Mouse (Mus musculus): Measurements from ENCODE around the gene Cux1. TPM values are rescaled to one million over a fixed set of nuclear protein-coding genes. Genes with fewer than 3 reads are reported as not detected.

Cux1 gene
- polyA plus RNA-seq, 1 experiment from 2014 or later: 163 TPM

DNA sequence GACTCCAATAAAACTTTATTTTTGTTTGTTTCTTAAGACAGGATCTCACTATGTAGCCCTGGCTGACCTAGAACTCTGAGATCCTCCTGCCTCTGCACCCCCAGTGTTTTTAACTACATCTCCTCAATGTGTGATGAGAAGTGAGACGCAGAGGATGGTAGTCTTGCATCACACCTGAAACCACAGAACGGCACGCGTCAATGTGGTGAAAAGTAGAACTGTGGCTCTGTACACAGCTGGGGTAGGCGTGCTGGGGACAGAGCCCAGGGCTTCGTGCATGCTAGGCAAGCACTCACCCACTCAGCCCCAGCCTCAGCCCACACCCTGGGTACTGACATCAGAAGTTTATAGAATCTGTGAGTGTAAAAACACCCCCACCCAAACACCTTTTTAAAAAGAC, 107.4 kb downstream of the Cux1 start:
- Histone ChIP-seq H3K4me2 (ENCODE audit: low read depth, low read length, severe bottlenecking) (no peak overlapping the region), H3K36me3 (ENCODE audit: control insufficient read depth, insufficient read depth, low read length) (no peaks in the 10 kb centered on the region), H3K9me3 (ENCODE audit: control insufficient read depth, low read length) (no peaks in the 10 kb centered on the region), H3K27me3 (ENCODE audit: control insufficient read depth, insufficient read depth, low read length) (no peaks in the 10 kb centered on the region), H3K27ac (ENCODE audit: low read depth, low read length) (no peak overlapping the region), H3K9ac (ENCODE audit: low read length) (no peak overlapping the region), H3K4me3 (ENCODE audit: low read depth, low read length) (no peak overlapping the region), H3K4me1 (replicated peaks; ENCODE audit: control insufficient read depth, insufficient read depth, low read length) (no peaks in the 10 kb centered on the region)
- 94% methylated on average over 6 of the region's 6 CpGs for WGBS
- ATAC-seq (replicated peaks; ENCODE audit: low FRiP score) (no peak), DNase-seq (ENCODE audit: low spot score) (no peak)

DNA sequence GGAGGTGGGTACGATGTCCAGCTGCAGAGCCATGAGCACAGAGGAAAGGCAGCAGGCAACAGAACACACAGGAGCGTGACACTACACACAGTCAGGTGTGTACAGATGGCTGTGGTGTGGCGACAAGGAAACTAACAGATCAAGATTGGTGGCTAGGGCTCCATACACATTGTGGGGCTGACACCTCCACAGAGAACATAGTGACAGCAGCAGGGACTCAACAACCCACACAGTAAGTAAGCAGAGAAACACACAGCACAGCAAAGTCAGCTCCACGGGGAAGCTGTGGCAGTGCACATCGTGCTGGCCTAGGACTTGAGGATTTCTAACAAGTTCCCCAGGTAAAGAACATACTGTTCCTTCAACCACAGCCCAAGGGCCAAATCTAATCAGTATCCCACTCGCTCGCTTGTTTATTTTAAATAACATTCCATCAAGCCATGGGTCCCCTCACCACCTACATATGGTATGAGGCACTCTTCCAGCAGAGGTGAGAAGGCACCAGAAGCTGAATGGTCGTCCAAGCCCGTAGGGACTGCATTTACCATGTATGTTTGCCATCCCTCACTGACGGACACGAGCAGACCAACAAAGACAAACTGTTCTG, 108.3 kb downstream of the Cux1 start:
- no peak overlapping the region for H3K27ac ChIP-seq (ENCODE audit: low read depth, low read length)
- no peak overlapping the region for H3K4me3 ChIP-seq (ENCODE audit: low read depth, low read length)
- no peak for ATAC-seq (replicated peaks; ENCODE audit: low FRiP score)

DNA sequence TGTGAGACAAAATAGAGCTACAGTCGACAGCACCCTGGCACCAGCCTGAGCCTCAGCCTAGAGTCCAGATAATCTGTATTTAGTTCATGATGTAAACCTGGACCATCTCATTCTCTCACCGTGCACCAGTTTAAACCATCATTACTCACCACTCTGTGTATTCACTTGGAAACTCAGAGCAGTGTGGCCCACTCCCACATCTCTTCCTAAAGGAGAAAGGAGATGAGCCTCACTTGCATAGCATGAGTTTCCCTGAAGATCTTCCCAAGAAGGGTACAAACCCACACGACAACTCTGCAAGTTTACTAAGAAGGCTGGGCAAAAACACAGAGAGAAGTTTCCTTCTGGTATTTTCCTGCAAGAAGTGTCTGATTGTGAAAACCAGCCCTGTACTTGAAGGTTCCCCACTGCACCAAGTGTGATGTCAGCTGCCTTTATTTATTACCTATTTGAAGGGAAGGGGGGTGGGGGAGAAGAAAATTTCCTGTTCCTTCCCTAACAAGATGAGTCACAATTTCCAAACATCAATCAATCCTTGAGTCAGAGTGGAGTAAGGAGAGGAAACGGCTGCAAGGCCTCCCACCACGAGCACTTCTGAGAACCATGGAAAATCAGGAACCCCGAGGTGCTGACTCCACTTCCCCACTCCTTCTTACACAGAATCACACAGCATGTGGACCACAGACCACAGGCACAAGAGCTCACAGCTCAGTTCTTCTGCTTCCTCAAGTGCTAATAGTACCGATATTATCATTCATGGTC, 109.0 kb downstream of the Cux1 start:
- Histone ChIP-seq H3K4me3 (ENCODE audit: low read depth, low read length) (no peak overlapping the region), H3K27ac (ENCODE audit: low read depth, low read length) (no peak overlapping the region), H3K9me3 (ENCODE audit: control insufficient read depth, low read length) (no peaks in the 10 kb centered on the region), H3K9ac (ENCODE audit: low read length) (no peak overlapping the region), H3K36me3 (ENCODE audit: control insufficient read depth, insufficient read depth, low read length) (no peaks in the 10 kb centered on the region), H3K4me1 (replicated peaks; ENCODE audit: control insufficient read depth, insufficient read depth, low read length) (no peaks in the 10 kb centered on the region), H3K27me3 (ENCODE audit: control insufficient read depth, insufficient read depth, low read length) (no peaks in the 10 kb centered on the region), H3K4me2 (ENCODE audit: low read depth, low read length, severe bottlenecking) (no peak overlapping the region)
- 86% methylated on average over 7 of the region's 7 CpGs for WGBS
- no peak for ATAC-seq (replicated peaks; ENCODE audit: low FRiP score)
- no peak for DNase-seq (ENCODE audit: low spot score)

More for the DNA sequence above, 108.3 kb downstream of the Cux1 start:
- H3K9ac ChIP-seq (ENCODE audit: low read length): no peak overlapping the region
- WGBS: 87% methylated on average over 11 of the region's 11 CpGs
- no peaks in the 10 kb centered on the region for H3K27me3 ChIP-seq (ENCODE audit: control insufficient read depth, insufficient read depth, low read length)
- H3K4me1 ChIP-seq (replicated peaks; ENCODE audit: control insufficient read depth, insufficient read depth, low read length): no peaks in the 10 kb centered on the region
- no peaks in the 10 kb centered on the region for H3K36me3 ChIP-seq (ENCODE audit: control insufficient read depth, insufficient read depth, low read length)
- H3K4me2 ChIP-seq (ENCODE audit: low read depth, low read length, severe bottlenecking): no peak overlapping the region
- no peak for DNase-seq (ENCODE audit: low spot score)
- no peaks in the 10 kb centered on the region for H3K9me3 ChIP-seq (ENCODE audit: control insufficient read depth, low read length)

GRCm38 (mm10) chr5:136456395-136456794, 110.9 kb downstream of the Cux1 start:
- Histone ChIP-seq H3K27ac (ENCODE audit: low read depth, low read length) (no peak overlapping the region), H3K4me3 (ENCODE audit: low read depth, low read length) (no peak overlapping the region), H3K9ac (ENCODE audit: low read length) (no peak overlapping the region), H3K4me1 (replicated peaks; ENCODE audit: control insufficient read depth, insufficient read depth, low read length) (no peaks in the 10 kb centered on the region), H3K9me3 (ENCODE audit: control insufficient read depth, low read length) (no peaks in the 10 kb centered on the region), H3K4me2 (ENCODE audit: low read depth, low read length, severe bottlenecking) (no peak overlapping the region), H3K27me3 (ENCODE audit: control insufficient read depth, insufficient read depth, low read length) (no peaks in the 10 kb centered on the region), H3K36me3 (ENCODE audit: control insufficient read depth, insufficient read depth, low read length) (no peaks in the 10 kb centered on the region)
- no peak for DNase-seq (ENCODE audit: low spot score)
- ATAC-seq (replicated peaks; ENCODE audit: low FRiP score): no peak
- 84% methylated on average over 4 of the region's 4 CpGs for WGBS

DNA sequence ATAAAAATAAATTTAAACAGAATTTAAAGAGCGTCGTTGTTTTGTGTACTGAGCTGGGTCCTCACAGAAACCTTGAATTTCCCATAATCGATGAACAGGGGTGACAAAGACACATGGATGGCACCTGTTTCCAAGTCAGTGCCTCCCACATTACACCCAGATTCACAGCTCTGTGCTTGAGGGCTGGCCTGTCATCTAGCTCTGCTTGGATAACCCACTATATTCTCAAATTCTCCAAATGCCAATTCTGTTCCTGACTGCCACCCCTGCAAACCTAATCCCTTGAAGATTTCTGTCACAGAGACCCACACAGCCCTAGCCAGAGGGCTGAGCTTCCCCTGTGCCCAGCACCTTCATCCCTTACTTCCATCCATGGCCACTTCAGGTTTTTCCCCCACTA, 114.6 kb downstream of the Cux1 start:
- no peak for ATAC-seq (replicated peaks; ENCODE audit: low FRiP score)
- Histone ChIP-seq H3K27ac (ENCODE audit: low read depth, low read length) (no peak overlapping the region), H3K4me1 (replicated peaks; ENCODE audit: control insufficient read depth, insufficient read depth, low read length) (no peaks in the 10 kb centered on the region)

DNA sequence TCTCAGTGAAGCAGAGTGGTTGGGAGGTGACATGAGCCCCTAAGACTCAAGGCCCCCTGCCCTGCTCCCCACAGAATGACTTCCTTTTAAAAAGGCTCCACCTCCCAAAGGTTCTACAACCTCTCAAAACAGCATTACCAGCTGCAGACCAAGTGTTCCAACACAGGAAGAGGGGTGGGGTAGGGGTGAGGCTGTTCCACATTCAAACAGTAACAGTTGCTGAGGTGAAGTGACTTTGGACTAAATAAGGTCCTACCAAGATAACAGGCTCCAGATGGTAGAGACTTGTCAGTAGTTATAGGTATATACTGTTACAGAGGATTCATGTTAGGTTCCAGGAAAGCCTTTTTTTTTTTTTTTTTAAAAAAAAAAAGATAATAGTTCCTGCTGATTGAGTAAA, 117.5 kb downstream of the Cux1 start:
- no peaks in the 10 kb centered on the region for H3K4me1 ChIP-seq (replicated peaks; ENCODE audit: control insufficient read depth, insufficient read depth, low read length)
- no peaks in the 10 kb centered on the region for H3K27me3 ChIP-seq (ENCODE audit: control insufficient read depth, insufficient read depth, low read length)
- no peaks in the 10 kb centered on the region for H3K36me3 ChIP-seq (ENCODE audit: control insufficient read depth, insufficient read depth, low read length)
- no peaks in the 10 kb centered on the region for H3K9me3 ChIP-seq (ENCODE audit: control insufficient read depth, low read length)
- H3K27ac ChIP-seq (ENCODE audit: low read depth, low read length): no peak overlapping the region
- H3K9ac ChIP-seq (ENCODE audit: low read length): no peak overlapping the region
- ATAC-seq (replicated peaks; ENCODE audit: low FRiP score): no peak
- no peak overlapping the region for H3K4me3 ChIP-seq (ENCODE audit: low read depth, low read length)
- no peak overlapping the region for H3K4me2 ChIP-seq (ENCODE audit: low read depth, low read length, severe bottlenecking)
- no peak for DNase-seq (ENCODE audit: low spot score)

More for the DNA sequence above, 114.6 kb downstream of the Cux1 start:
- Histone ChIP-seq H3K4me2 (ENCODE audit: low read depth, low read length, severe bottlenecking) (no peak overlapping the region), H3K4me3 (ENCODE audit: low read depth, low read length) (no peak overlapping the region), H3K27me3 (ENCODE audit: control insufficient read depth, insufficient read depth, low read length) (no peaks in the 10 kb centered on the region), H3K9me3 (ENCODE audit: control insufficient read depth, low read length) (no peaks in the 10 kb centered on the region), H3K9ac (ENCODE audit: low read length) (no peak overlapping the region), H3K36me3 (ENCODE audit: control insufficient read depth, insufficient read depth, low read length) (no peaks in the 10 kb centered on the region)
- DNase-seq (ENCODE audit: low spot score): no peak
- 94% methylated on average over 3 of the region's 3 CpGs for WGBS

DNA sequence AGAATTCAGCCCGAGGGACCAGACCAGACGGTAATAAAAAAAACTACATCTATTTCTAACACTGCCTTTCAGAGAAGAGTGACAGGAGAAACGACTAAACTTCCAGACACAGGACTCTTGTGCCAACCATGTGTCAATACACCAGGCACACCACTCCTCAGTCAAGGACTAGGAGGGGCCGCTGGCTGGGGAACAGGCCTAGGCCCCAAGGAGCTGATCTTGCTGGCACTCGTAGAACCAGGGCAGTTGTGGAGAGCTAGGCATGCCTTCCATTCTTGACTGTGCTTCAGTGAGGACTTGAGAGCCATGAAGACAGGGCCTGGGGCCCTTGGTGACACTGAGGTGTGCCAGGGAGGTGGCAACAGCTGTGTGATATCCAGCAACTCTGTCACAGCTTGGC, 121.3 kb downstream of the Cux1 start:
- 93% methylated on average over 5 of the region's 5 CpGs for whole genome bisulfite sequencing
- no peak for ATAC-seq (replicated peaks; ENCODE audit: low FRiP score)
- Histone ChIP-seq H3K27me3 (ENCODE audit: control insufficient read depth, insufficient read depth, low read length) (no peaks in the 10 kb centered on the region), H3K9me3 (ENCODE audit: control insufficient read depth, low read length) (no peaks in the 10 kb centered on the region), H3K36me3 (ENCODE audit: control insufficient read depth, insufficient read depth, low read length) (no peaks in the 10 kb centered on the region), H3K4me3 (ENCODE audit: low read depth, low read length) (no peak overlapping the region), H3K27ac (ENCODE audit: low read depth, low read length) (no peak overlapping the region), H3K9ac (ENCODE audit: low read length) (no peak overlapping the region), H3K4me1 (replicated peaks; ENCODE audit: control insufficient read depth, insufficient read depth, low read length) (no peaks in the 10 kb centered on the region), H3K4me2 (ENCODE audit: low read depth, low read length, severe bottlenecking) (no peak overlapping the region)
- no peak for DNase-seq (ENCODE audit: low spot score)

DNA sequence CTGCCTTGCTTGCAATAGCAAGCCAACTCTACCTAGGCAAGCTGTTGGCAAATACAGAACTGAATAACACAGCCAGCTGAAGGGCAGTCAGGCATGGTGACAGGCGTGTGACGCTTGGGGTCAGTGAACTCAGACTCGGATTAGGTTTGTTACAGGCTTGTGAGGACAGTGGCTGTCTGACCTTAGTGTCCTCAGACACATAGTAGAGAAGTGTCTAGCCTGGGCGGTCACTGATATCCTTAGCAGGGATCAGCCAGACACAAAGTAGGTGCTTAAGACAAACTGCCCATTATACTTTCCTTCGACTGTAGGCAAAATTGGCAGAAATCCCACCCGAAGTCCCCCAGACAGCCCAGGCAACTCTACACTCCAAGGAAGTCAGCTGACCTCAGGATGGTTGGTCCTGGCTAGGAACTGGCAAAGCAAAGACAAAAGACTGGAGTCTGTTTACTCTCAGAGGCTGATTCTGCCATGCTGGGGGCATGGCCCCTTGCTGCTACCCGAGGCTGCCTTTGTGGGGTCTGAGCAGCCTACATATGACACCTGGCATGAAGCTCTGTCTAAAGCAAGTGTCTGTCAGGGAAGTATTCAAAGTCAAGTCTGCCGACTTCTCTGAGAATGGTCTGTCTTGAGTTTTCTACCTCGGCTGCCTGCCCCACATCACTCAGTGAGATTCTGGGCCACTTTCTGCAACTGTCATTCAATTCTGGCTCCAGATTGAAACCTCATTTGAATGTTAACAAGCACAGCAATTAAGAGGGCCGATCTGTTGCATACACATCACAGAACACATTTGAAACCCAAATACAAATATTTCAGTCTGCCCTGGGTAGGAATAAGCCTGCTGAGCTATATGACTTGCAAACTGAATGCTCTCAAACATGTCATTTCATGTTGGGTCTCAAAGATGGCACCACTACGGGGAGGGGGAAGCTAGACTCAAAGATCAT, 124.8 kb downstream of the Cux1 start:
- Histone ChIP-seq H3K9me3 (ENCODE audit: control insufficient read depth, low read length) (no peaks in the 10 kb centered on the region), H3K36me3 (ENCODE audit: control insufficient read depth, insufficient read depth, low read length) (no peaks in the 10 kb centered on the region), H3K4me2 (ENCODE audit: low read depth, low read length, severe bottlenecking) (no peak overlapping the region), H3K4me3 (ENCODE audit: low read depth, low read length) (no peak overlapping the region), H3K27me3 (ENCODE audit: control insufficient read depth, insufficient read depth, low read length) (no peaks in the 10 kb centered on the region), H3K4me1 (replicated peaks; ENCODE audit: control insufficient read depth, insufficient read depth, low read length) (no peaks in the 10 kb centered on the region), H3K27ac (ENCODE audit: low read depth, low read length) (no peak overlapping the region), H3K9ac (ENCODE audit: low read length) (no peak overlapping the region)
- no peak for DNase-seq (ENCODE audit: low spot score)
- ATAC-seq (replicated peaks; ENCODE audit: low FRiP score): no peak
- WGBS: 72% methylated on average over 11 of the region's 11 CpGs

All from forebrain, embryonic 11.5 days (tissue).